Mouse (Mus musculus) spleen, adult 12 weeks (tissue): ENCODE results near the gene Gm16427.
"Not testable (repeated sequence)": the region's sequence is repeated elsewhere in the genome, so short reads cannot be mapped to it uniquely, and the experiment has no call there.

Source experiments
- DNase-seq: peaks from one replicate; pipeline ENCODE4 v3.0.0; 2022; ENCODE audit warnings: low spot score

Gm16427 gene

DNA sequence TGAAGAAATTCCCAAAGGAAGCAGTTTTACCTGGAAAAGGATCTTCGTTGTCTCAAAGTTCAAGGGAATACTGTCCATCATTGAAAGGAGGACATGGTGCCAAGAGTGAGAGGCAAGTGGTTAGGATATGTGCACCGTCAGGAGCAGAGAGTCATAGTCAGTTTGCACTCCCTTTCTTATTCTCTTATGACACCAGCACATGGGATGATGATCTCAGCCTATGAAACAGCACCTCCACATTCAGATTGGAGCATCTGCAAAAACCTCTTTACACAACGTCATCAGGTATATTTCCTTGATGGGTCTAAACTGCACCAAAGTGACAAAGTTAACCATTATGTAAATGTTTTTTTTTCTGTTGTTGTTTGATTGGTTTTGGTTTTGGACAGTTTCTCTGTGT, at the start of gene Gm16427:
TSS of gene Gm16427 (minus strand) at position 101 of the 400 bp plus-strand sequence.
- not testable (repeated sequence) for DNase-seq
